In genomic region chrX:7610536-7611258, GRCm38 (mm10) we compare ENCODE assay signal across 8 mouse cellular contexts. TPM values are rescaled to one million over a fixed set of nuclear protein-coding genes. Genes with fewer than 3 reads are reported as not detected.
DNase-seq lines count a peak whose midpoint lies in the region; ATAC-seq and TF ChIP-seq lines count a peak whose summit lies in the region.

No protein-coding gene starts in this region.

- H3K4me2 ChIP-seq in hindbrain, embryonic 13.5 days: peak overlapping the region; percentile 65
- peak overlapping the region; percentile 65 for H3K4me2 ChIP-seq in midbrain, embryonic 11.5 days

- no peaks in the 10 kb centered on the region for H3K36me3 ChIP-seq in liver, adult 2 months (ENCODE audit: control insufficient read depth, insufficient read depth, low read length)
- no peaks in the 10 kb centered on the region for H3K36me3 ChIP-seq in hindbrain, embryonic 13.5 days
- no peaks in the 10 kb centered on the region for H3K36me3 ChIP-seq in midbrain, embryonic 11.5 days (ENCODE audit: control insufficient read depth, insufficient read depth, low read length)

- no peaks in the 10 kb centered on the region for H3K4me1 ChIP-seq in liver, adult 2 months (ENCODE audit: control insufficient read depth, insufficient read depth, low read length)
- H3K4me1 ChIP-seq in hindbrain, embryonic 13.5 days (replicated peaks): no peaks in the 10 kb centered on the region
- H3K4me1 ChIP-seq in midbrain, embryonic 11.5 days (ENCODE audit: control insufficient read depth, insufficient read depth, low read length): no peaks in the 10 kb centered on the region

- H3K9me3 ChIP-seq in hindbrain, embryonic 13.5 days: no peaks in the 10 kb centered on the region
- H3K9me3 ChIP-seq in midbrain, embryonic 11.5 days (ENCODE audit: control insufficient read depth, low read length): no peaks in the 10 kb centered on the region

- no peak for DNase-seq in liver, adult 2 months (ENCODE audit: extremely low read depth, low read depth, low spot score)
- DNase-seq in liver: no peak
- DNase-seq in cerebellum, postnatal 14 days: peak; percentile 31 to 35
- peak; percentile 84 for DNase-seq in midbrain, embryonic 11.5 days (ENCODE audit: low spot score, missing footprints)
- DNase-seq in thymus, adult 18-20 months: no peak
- no peak for DNase-seq in spleen, postnatal 10 days (ENCODE audit: low spot score in 2 of 2)

- TF ChIP-seq POLR2A in liver, adult 2 months (IDR thresholded peaks at IDR 0.05; ENCODE audit: extremely low read depth, insufficient read depth, low read length): no peak

- peak overlapping the region; percentile 17; the same call in 1 of the 2 replicates for H3K4me3 ChIP-seq in liver, adult 2 months (ENCODE audit: insufficient read depth, low read depth, low read length)
- peak overlapping the region; percentile 42 for H3K4me3 ChIP-seq in hindbrain, embryonic 13.5 days
- peak overlapping the region; percentile 31 for H3K4me3 ChIP-seq in midbrain, embryonic 11.5 days (ENCODE audit: low read depth, low read length)

- no peak overlapping the region for H3K27ac ChIP-seq in liver, adult 2 months (replicated peaks; ENCODE audit: insufficient read depth, low read depth, low read length)
- H3K27ac ChIP-seq in hindbrain, embryonic 13.5 days: peak overlapping the region; percentile 44; the same call in 1 of the 2 replicates
- H3K27ac ChIP-seq in midbrain, embryonic 11.5 days (ENCODE audit: low read depth, low read length): no peak overlapping the region

- H3K9ac ChIP-seq in liver, adult 2 months (ENCODE audit: low read depth, low read length): no peak overlapping the region
- H3K9ac ChIP-seq in hindbrain, embryonic 13.5 days: peak overlapping the region; percentile 65
- peak overlapping the region; percentile 48 for H3K9ac ChIP-seq in midbrain, embryonic 11.5 days (ENCODE audit: low read length)

- TF ChIP-seq CTCF in liver, adult 2 months (IDR thresholded peaks at IDR 0.05; ENCODE audit: low read depth, low read length): no peak

- peaks cover 2% of the 10 kb centered on the region; the same call in 1 of the 2 replicates for H3K27me3 ChIP-seq in liver, adult 2 months (ENCODE audit: control insufficient read depth, insufficient read depth, low read length)
- H3K27me3 ChIP-seq in hindbrain, embryonic 13.5 days: peaks cover 4% of the 10 kb centered on the region; the same call in 1 of the 2 replicates
- H3K27me3 ChIP-seq in midbrain, embryonic 11.5 days (ENCODE audit: control insufficient read depth, insufficient read depth, low read length): no peaks in the 10 kb centered on the region

- 5% methylated on average over 23 of the region's 26 CpGs for WGBS in liver, adult 2 months
- WGBS in hindbrain, embryonic 13.5 days: 31% methylated on average over 26 of the region's 26 CpGs
- 21% methylated on average over 26 of the region's 26 CpGs for WGBS in midbrain, embryonic 11.5 days

- no peaks in the 10 kb centered on the region for H3K79me2 ChIP-seq in liver, adult 2 months (ENCODE audit: control insufficient read depth, insufficient read depth, low read length)

- ATAC-seq in hindbrain, embryonic 13.5 days (ENCODE audit: low FRiP score): peak; percentile 82
- peak; percentile 50; the same call in 1 of the 2 replicates for ATAC-seq in midbrain, embryonic 11.5 days (ENCODE audit: low FRiP score)
- ATAC-seq in monocyte, adult 5-6 weeks (replicated peaks; ENCODE audit: insufficient number of reproducible peaks, low FRiP score, low TSS enrichment, poor library complexity, severe bottlenecking): no peak

RNA-seq across cellular contexts. Expression of gene Cacna1f, which starts 3.8 kb away (rescaled TPM):
- total RNA-seq in liver, adult 2 months (2014; rRNA removed): under 0.01 TPM in 2 replicates
- 0.04 TPM in 2 replicates for polyA plus RNA-seq in liver, adult 2 months (2012; rRNA removed)
- polyA plus RNA-seq in hindbrain, embryonic 13.5 days (2015; fragmentation: Nextera tagmentation; extraction: Ambion mirVana): 0.13 TPM in 1 of 2 replicates, not detected in the other
- 0.06 TPM in 1 of 2 replicates, not detected in the other for polyA plus RNA-seq in midbrain, embryonic 11.5 days (2014; fragmentation: Nextera tagmentation; extraction: Ambion mirVana)
- 0.10 TPM in 1 of 3 replicates, not detected in the others for total RNA-seq in monocyte, adult 5-6 weeks (2017)

RNA-seq across cellular contexts. Expression of gene Ccdc22, which starts 5.4 kb away (rescaled TPM):
- 9.1 and 13.2 TPM in 2 replicates for total RNA-seq in liver, adult 2 months (2014; rRNA removed)
- 10.8 and 12.3 TPM in 2 replicates for polyA plus RNA-seq in liver, adult 2 months (2012; rRNA removed)
- 29.6 and 32.0 TPM in 2 replicates for polyA plus RNA-seq in hindbrain, embryonic 13.5 days (2015; fragmentation: Nextera tagmentation; extraction: Ambion mirVana)
- polyA plus RNA-seq in midbrain, embryonic 11.5 days (2014; fragmentation: Nextera tagmentation; extraction: Ambion mirVana): 22.8 and 27.2 TPM in 2 replicates
- total RNA-seq in monocyte, adult 5-6 weeks (2017): 10.1 to 16.2 TPM (median 15.0 TPM) in 3 replicates

RNA-seq across cellular contexts. Expression of gene Syp, which starts 27.6 kb away (rescaled TPM):
- total RNA-seq in liver, adult 2 months (2014; rRNA removed): 0.40 and 0.46 TPM in 2 replicates
- 0.25 and 0.42 TPM in 2 replicates for polyA plus RNA-seq in liver, adult 2 months (2012; rRNA removed)
- polyA plus RNA-seq in hindbrain, embryonic 13.5 days (2015; fragmentation: Nextera tagmentation; extraction: Ambion mirVana): 108 and 115 TPM in 2 replicates
- polyA plus RNA-seq in midbrain, embryonic 11.5 days (2014; fragmentation: Nextera tagmentation; extraction: Ambion mirVana): 10.3 and 10.9 TPM in 2 replicates
- 1.7 to 5.0 TPM in 2 of 3 replicates, not detected in the other for total RNA-seq in monocyte, adult 5-6 weeks (2017)

RNA-seq across cellular contexts. Expression of gene Ppp1r3f, which starts 36.6 kb away (rescaled TPM):
- 0.74 and 0.81 TPM in 2 replicates for total RNA-seq in liver, adult 2 months (2014; rRNA removed)
- 0.50 and 0.80 TPM in 2 replicates for polyA plus RNA-seq in liver, adult 2 months (2012; rRNA removed)
- 4.4 and 5.2 TPM in 2 replicates for polyA plus RNA-seq in hindbrain, embryonic 13.5 days (2015; fragmentation: Nextera tagmentation; extraction: Ambion mirVana)
- 1.8 and 2.0 TPM in 2 replicates for polyA plus RNA-seq in midbrain, embryonic 11.5 days (2014; fragmentation: Nextera tagmentation; extraction: Ambion mirVana)
- total RNA-seq in monocyte, adult 5-6 weeks (2017): 0.85 to 3.4 TPM in 2 of 3 replicates, not detected in the other

RNA-seq across cellular contexts. Expression of gene Foxp3, which starts 37.3 kb away (rescaled TPM):
- total RNA-seq in liver, adult 2 months (2014; rRNA removed): not detected in 2 replicates
- polyA plus RNA-seq in liver, adult 2 months (2012; rRNA removed): 0.07 TPM in 1 of 2 replicates, not detected in the other
- 0.21 TPM in 1 of 2 replicates, not detected in the other for polyA plus RNA-seq in hindbrain, embryonic 13.5 days (2015; fragmentation: Nextera tagmentation; extraction: Ambion mirVana)
- polyA plus RNA-seq in midbrain, embryonic 11.5 days (2014; fragmentation: Nextera tagmentation; extraction: Ambion mirVana): 0.04 and 0.30 TPM in 2 replicates
- 0.68 TPM in 1 of 3 replicates, not detected in the others for total RNA-seq in monocyte, adult 5-6 weeks (2017)

Comparison
In these comparisons a context has a peak if more than half of its experiments do, and no peak if none do; other contexts are left out.
1. DNase-seq: peak in cerebellum, postnatal 14 days (2 of 2) and midbrain, embryonic 11.5 days (single experiment); none in liver, adult 2 months (single experiment), liver (single experiment), thymus, adult 18-20 months (0 of 2) and spleen, postnatal 10 days (0 of 2).
2. Peak in every context shown above with its lines, with median percentiles within 50 percentile points of each other: H3K4me3 ChIP-seq.